Mouse (Mus musculus) heart, postnatal 0 days (tissue): ENCODE results near the gene Wt1.

Experiments used
- CTCF ChIP-seq: IDR thresholded peaks from 2 replicates; pipeline ENCODE4 v1.5.1; 2016; ENCODE audit warnings: antibody characterized with exemption, control low read depth, low read depth
- EP300 ChIP-seq: IDR thresholded peaks from 2 replicates; pipeline ENCODE4 v1.6.1; 2016; ENCODE audit warnings: antibody characterized with exemption, low read depth

DNA sequence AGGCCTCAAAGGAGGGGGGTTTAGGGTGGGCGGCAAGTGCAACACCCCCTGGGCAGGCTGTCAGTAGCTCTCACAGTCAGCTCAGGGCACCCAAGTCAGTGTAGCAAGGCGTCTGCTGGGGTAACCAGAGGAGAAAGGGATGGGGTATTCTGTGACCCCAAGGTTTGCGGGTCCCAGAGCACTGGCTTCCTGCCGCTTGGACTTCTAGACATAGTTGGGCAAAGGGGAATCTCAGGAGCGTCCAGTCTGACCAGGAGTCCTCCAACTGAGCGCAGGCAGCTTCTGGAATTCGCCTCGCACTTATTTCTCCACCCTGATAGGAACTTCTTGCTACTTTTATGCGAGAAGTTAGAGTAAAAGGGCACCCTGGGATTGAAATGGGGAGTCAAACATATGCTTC is 2.4 kb upstream of the Wt1 start:
- no peak for TF ChIP-seq CTCF
- TF ChIP-seq EP300, result no peak
